Mouse (Mus musculus) stomach, postnatal 0 days (tissue): ENCODE measurements around the gene Ptprz1. TPM values are rescaled to one million over a fixed set of nuclear protein-coding genes. Genes with fewer than 3 reads are reported as not detected.
"Not testable (repeated sequence)": the region's sequence is repeated elsewhere in the genome, so short reads cannot be mapped to it uniquely, and the experiment has no call there.

Experiments
- ATAC-seq: fragments of 200-750 bp; cut with Nextera tagmentation; 2 replicates; pipeline ENCODE4 v1.8.0; 2017; ENCODE audit not compliant: low FRiP score, low TSS enrichment
- DNase-seq: peaks from one replicate; pipeline ENCODE4 v3.0.0-alpha.2; 2016; ENCODE audit warnings: low spot score
- H3K27ac ChIP-seq: fragments of 300-500 bp; sonication (generic); replicated peaks from 2 replicates; pipeline ENCODE4 v1.5.1; 2014; ENCODE audit warnings: mild to moderate bottlenecking, control low read depth
- H3K27me3 ChIP-seq: fragments of 300-500 bp; sonication (generic); 2 replicates; pipeline ENCODE4 v1.6.1; 2014; ENCODE audit warnings: low read length; ENCODE audit not compliant: control insufficient read depth, insufficient read depth
- H3K36me3 ChIP-seq: fragments of 300-500 bp; sonication (generic); 2 replicates; pipeline ENCODE4 v1.6.1; 2014; ENCODE audit warnings: low read length, mixed read lengths; ENCODE audit not compliant: control insufficient read depth, insufficient read depth
- H3K4me1 ChIP-seq: fragments of 300-500 bp; sonication (generic); replicated peaks from 2 replicates; pipeline ENCODE4 v1.6.1; 2014; ENCODE audit warnings: antibody characterized with exemption; ENCODE audit not compliant: control insufficient read depth, insufficient read depth
- H3K4me2 ChIP-seq: fragments of 300-500 bp; sonication (generic); replicated peaks from 2 replicates; pipeline ENCODE4 v1.6.1; 2014; ENCODE audit warnings: low read depth, mild to moderate bottlenecking, control low read depth, moderate library complexity
- H3K4me3 ChIP-seq: fragments of 300-500 bp; sonication (generic); 2 replicates; pipeline ENCODE4 v1.5.1; 2014; ENCODE audit warnings: low read depth, low read length, control low read depth
- H3K9ac ChIP-seq: fragments of 300-500 bp; sonication (generic); 2 replicates; pipeline ENCODE4 v1.6.1; 2014; ENCODE audit warnings: mild to moderate bottlenecking, low read length, control low read depth, mixed read lengths
- H3K9me3 ChIP-seq: fragments of 300-500 bp; sonication (generic); 2 replicates; pipeline ENCODE4 v1.6.1; 2016; ENCODE audit warnings: low read length; ENCODE audit not compliant: control insufficient read depth
- CTCF ChIP-seq: IDR thresholded peaks from 2 replicates; pipeline ENCODE4 v1.5.1; 2016; ENCODE audit warnings: antibody characterized with exemption, low read depth, mild to moderate bottlenecking, moderate library complexity
- EP300 ChIP-seq: optimal IDR thresholded peaks from 2 replicates; pipeline ENCODE3; 2016; ENCODE audit warnings: antibody characterized with exemption
- WGBS: fragments of 180-500 bp; shearing (Covaris S2); extraction: QIAGEN DNeasy Blood & Tissue Kit; methylation state at CpG from one replicate; pipeline ENCODE4 v1.1.7; 2014; 5-methylcytosine and 5-hydroxymethylcytosine counted together
- polyA plus RNA-seq: library from polyadenylated mRNA; unstranded; fragments of >200 nt; fragmentation: Nextera tagmentation; extraction: Ambion mirVana; gene quantifications from 2 replicates; pipeline ENCODE4 v1.2.1, GENCODE M21; 2015

Ptprz1 gene
- polyA plus RNA-seq, 1 experiment from 2014 or later: 3.9 TPM

DNA sequence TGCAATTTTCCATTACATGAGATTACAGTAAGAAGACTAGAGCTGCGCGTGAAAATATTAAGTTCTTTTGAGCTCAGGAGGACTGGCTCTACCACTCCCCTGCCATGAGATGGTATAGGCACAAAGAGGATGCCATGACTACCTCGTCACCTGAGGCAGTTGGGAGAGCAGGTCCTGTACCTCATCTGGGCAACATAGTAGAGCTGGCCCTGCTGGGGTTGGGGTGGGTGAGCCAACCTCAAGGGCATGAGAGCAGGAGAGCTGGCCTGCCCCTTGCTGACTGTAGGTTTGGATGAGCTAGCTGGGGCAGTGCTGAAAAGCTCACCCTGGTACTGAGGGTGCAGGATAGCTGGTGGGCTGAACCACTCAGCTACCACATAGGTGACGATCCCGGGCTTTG is 180.4 kb downstream of the Ptprz1 start:
- Histone ChIP-seq H3K4me3 (no peak overlapping the region), H3K4me2 (no peak overlapping the region), H3K9ac (no peak overlapping the region), H3K27ac (no peak overlapping the region), H3K4me1 (no peaks in the 10 kb centered on the region), H3K36me3 (no peaks in the 10 kb centered on the region), H3K27me3 (no peaks in the 10 kb centered on the region), H3K9me3 (no peaks in the 10 kb centered on the region)
- ATAC-seq: no peak
- TF ChIP-seq EP300: no peak
- TF ChIP-seq CTCF: no peak
- no peak for DNase-seq
- 95% methylated on average over 5 of the region's 5 CpGs for WGBS

- Histone ChIP-seq H3K9me3 (no peaks in the 10 kb centered on the region), H3K4me2 (no peak overlapping the region), H3K36me3 (no peaks in the 10 kb centered on the region), H3K4me1 (no peaks in the 10 kb centered on the region), H3K4me3 (no peak overlapping the region), H3K27me3 (no peaks in the 10 kb centered on the region), H3K9ac (no peak overlapping the region), H3K27ac (no peak overlapping the region)
- no peak for TF ChIP-seq EP300
- DNase-seq: no peak
- WGBS: 65% methylated on average over 2 of the region's 2 CpGs
- ATAC-seq: no peak
Measured at GRCm38 (mm10) chr6:23076060-23076459, 200.8 kb downstream of the Ptprz1 start.

DNA sequence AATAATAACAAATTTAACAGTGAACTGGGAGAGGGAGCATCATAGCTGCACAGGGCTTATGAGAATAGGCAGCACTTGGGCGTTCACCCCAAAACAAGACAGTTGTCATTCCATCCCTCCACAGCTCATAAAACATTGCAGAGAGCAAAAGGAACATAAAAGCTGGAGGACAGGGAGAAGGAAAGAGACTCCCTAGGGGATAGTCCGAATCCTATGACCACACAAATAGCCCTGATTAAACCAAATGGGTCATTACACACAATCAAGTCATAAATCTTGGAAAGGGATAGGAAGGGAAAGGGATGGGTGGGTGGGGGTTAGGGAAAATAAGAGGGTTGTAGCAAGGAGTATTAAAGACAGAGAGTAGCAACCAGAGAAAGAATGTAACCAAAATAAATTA is 203.0 kb downstream of the Ptprz1 start:
- no peak overlapping the region for H3K4me2 ChIP-seq
- no peak overlapping the region for H3K9ac ChIP-seq
- H3K4me1 ChIP-seq: no peaks in the 10 kb centered on the region
- DNase-seq (no peak), ATAC-seq (no peak)
- no peak for TF ChIP-seq CTCF
- no peak for TF ChIP-seq EP300
- no peaks in the 10 kb centered on the region for H3K27me3 ChIP-seq
- no peaks in the 10 kb centered on the region for H3K9me3 ChIP-seq
- WGBS: 73% methylated on average over 2 of the region's 2 CpGs
- H3K4me3 ChIP-seq: no peak overlapping the region
- H3K27ac ChIP-seq: no peak overlapping the region
- no peaks in the 10 kb centered on the region for H3K36me3 ChIP-seq

DNA sequence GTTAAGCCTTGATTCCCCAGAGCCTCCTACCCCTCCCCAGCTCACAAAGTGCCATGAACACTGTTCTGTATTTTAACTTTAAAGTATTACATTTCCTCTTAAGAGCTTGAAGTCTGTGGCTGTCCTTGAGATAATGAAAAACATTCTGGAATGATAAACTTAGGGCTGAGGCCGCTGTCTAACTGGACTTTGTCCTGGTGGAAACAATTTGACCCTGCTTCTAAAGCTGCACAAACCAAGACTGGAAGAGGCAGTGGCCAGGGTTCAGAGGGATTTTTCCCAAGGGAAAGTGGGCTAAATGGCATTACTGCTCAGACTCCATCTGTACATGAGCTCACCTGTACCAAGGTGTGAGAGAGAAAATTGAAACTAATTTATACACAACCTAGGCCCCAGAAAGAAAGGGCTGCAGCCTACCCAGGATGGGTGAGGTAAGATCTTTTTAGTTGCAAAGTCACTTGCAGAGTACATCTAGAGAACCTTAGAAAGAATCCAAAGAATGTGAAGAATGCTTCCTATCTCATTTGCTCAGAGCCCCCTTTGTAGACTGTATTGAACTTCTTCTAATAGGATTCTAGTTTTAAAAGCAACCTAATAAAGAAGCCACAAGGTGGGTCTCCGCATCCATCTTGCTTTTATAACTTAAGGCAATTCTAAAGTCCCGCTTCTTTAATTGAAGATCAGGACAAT is 204.8 kb downstream of the Ptprz1 start:
- no peak overlapping the region for H3K27ac ChIP-seq
- DNase-seq (no peak), ATAC-seq (no peak)

DNA sequence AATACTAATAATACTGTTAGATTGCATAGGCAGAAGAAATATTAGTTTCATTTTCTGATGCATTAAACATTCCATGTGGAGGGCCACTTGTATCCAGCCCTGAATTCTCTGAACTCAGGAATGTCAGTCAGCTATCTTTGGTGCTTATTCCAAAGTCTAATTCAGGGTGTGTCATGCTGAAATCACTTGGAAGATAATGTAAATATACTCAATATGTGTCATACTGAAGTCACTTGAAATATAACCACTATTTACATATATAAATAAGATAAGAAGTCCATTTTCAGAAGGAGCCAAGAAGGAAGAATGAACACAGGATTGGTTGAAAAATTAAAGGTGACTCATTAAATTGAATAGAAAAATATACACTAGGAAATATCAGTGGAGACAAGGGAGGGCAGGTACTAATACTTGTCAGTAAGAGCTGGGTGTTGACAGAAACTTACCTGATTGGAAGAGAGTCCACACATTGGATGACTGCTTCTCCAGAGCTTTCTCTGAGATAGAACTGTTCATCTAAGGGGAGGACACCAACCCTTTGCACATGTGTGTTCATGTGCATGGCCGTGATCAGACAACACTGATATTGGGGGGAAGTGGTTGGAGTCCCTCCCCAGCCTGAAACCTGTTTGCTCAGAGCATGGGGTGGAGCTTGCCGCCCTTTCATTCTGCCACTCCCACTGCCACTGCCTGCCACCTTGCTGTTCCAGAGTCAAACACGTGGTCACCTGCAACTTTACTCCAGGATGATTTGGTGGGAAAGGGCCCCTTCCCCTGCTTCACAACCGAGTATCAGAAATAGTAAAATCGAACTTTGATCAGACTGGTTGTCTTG is 209.5 kb downstream of the Ptprz1 start:
- peak; percentile 65 for DNase-seq
- no peak for TF ChIP-seq CTCF
- TF ChIP-seq EP300: no peak
- H3K9ac ChIP-seq: no peak overlapping the region
- ATAC-seq: peak; percentile 98
- no peaks in the 10 kb centered on the region for H3K9me3 ChIP-seq
- H3K27ac ChIP-seq: no peak overlapping the region
- no peak overlapping the region for H3K4me3 ChIP-seq
- H3K27me3 ChIP-seq: no peaks in the 10 kb centered on the region
- H3K4me2 ChIP-seq: no peak overlapping the region
- WGBS: 76% methylated on average over 5 of the region's 5 CpGs
- no peaks in the 10 kb centered on the region for H3K4me1 ChIP-seq
- no peaks in the 10 kb centered on the region for H3K36me3 ChIP-seq

More for the DNA sequence above, 204.8 kb downstream of the Ptprz1 start:
- Histone ChIP-seq H3K9ac (no peak overlapping the region), H3K9me3 (no peaks in the 10 kb centered on the region), H3K4me1 (no peaks in the 10 kb centered on the region), H3K36me3 (no peaks in the 10 kb centered on the region), H3K27me3 (no peaks in the 10 kb centered on the region), H3K4me3 (no peak overlapping the region), H3K4me2 (no peak overlapping the region)
- 45% methylated on average over 3 of the region's 3 CpGs for WGBS
- TF ChIP-seq CTCF: no peak
- TF ChIP-seq EP300: no peak

GRCm38 (mm10) chr6:23089292-23089691 is 214.0 kb downstream of the Ptprz1 start:
- not testable (repeated sequence) for H3K27me3 ChIP-seq, DNase-seq, H3K4me1 ChIP-seq, H3K27ac ChIP-seq, H3K4me2 ChIP-seq, H3K9ac ChIP-seq, H3K36me3 ChIP-seq, ATAC-seq, H3K9me3 ChIP-seq, H3K4me3 ChIP-seq
- 78% methylated on average over 4 of the region's 4 CpGs for WGBS

DNA sequence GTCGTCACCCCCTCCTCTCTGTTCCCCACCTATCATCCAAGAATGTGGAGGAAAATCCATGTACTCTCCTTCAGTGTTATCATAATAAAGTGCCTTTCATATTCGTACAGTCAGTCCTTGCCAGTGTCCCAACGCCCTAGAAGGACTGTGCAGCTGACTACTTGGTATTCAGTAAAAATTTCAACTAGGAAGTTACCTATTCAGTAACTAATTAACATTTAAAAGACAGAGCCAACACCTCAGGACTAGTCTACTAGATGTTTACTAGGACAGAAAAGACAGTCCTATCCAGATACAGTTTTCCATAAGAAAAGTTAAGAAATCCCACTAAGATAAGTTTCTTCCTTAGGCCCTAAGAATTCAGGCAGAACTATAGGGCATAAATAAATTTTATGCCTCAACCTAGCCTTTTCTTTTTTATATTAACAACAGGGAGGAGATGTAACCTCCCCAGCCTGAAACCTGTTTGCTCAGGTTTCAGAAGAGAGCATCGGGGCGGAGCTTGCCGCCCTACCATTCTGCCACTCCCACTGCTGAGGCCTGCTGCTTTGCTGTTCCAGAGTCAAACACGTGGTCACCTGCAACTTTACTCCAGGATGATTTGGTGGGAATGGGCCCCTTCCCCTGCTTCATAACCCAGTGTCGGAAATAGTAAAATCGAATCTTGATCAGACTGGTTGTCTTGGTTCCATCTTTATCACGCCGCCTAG is 215.2 kb downstream of the Ptprz1 start:
- DNase-seq: not testable (repeated sequence)

More for the DNA sequence above, 215.2 kb downstream of the Ptprz1 start:
- H3K9me3 ChIP-seq, ATAC-seq, H3K36me3 ChIP-seq, H3K4me2 ChIP-seq, H3K9ac ChIP-seq, H3K27ac ChIP-seq, H3K4me3 ChIP-seq, H3K4me1 ChIP-seq, H3K27me3 ChIP-seq: not testable (repeated sequence)
- WGBS: 85% methylated on average over 11 of the region's 11 CpGs
